Mouse (Mus musculus): Measurements from ENCODE around the gene 2510039O18Rik. TPM values are rescaled to one million over a fixed set of nuclear protein-coding genes. Genes with fewer than 3 reads are reported as not detected.

Gene 2510039O18Rik
- total and polyA plus RNA-seq, 3 experiments, result 23.9 to 32.8 (median 27.9) TPM

GRCm38 (mm10) chr4:147985205-147986132 lies 44.8 kb downstream of the 2510039O18Rik start, which contains the start of gene Nppb:
TSS of gene Nppb (plus strand) at chr4:147985788.
- no peak within 1 kb of the TSS for H3K27ac ChIP-seq (ENCODE audit: insufficient read depth, low read depth)
- peak; percentile 39 for DNase-seq (ENCODE audit: extremely low read depth)
- no peak within 1 kb of the TSS for H3K9ac ChIP-seq (ENCODE audit: insufficient read depth, low read depth)
- dilution Hi-C loops (cut with MboI; ENCODE audit: extremely low pct_ligation_motif_present, extremely low pct_unique_long_range_greater_than_20kb, low sequenced_read_pairs), result no loop called here
- peaks cover 67% of the 10 kb centered on the region for H3K27me3 ChIP-seq (replicated peaks)
- no peak for TF ChIP-seq HCFC1 (IDR thresholded peaks at IDR 0.05; ENCODE audit: low read depth, low read length)
- no peak for TF ChIP-seq EP300 (IDR thresholded peaks at IDR 0.05; ENCODE audit: low read length)
- TF ChIP-seq SIN3A (IDR thresholded peaks at IDR 0.05; ENCODE audit: low read length), result peak; percentile 86
- no peak for TF ChIP-seq ZNF384 (IDR thresholded peaks at IDR 0.05; ENCODE audit: low read depth, low read length)
- no peak for TF ChIP-seq MAZ (IDR thresholded peaks at IDR 0.05; ENCODE audit: low read depth, low read length)
- TF ChIP-seq NELFE (IDR thresholded peaks at IDR 0.05; ENCODE audit: low read depth, low read length), result no peak
- no peak for TF ChIP-seq USF1 (IDR thresholded peaks at IDR 0.05; ENCODE audit: low read depth, low read length)
- TF ChIP-seq CTCF (conservative IDR thresholded peaks at IDR 0.05 in 1 of 2, IDR thresholded peaks at IDR 0.05 in 1 of 2; ENCODE audit: low read depth in 2 of 2, low read length in 2 of 2), result no peak
- TF ChIP-seq ELF1 (IDR thresholded peaks at IDR 0.05; ENCODE audit: low read depth, low read length), result peak; percentile 91
- peak; percentile 98 for TF ChIP-seq MXI1 (IDR thresholded peaks at IDR 0.05; ENCODE audit: low read depth, low read length)
- peak; percentile 70 for TF ChIP-seq MAX (IDR thresholded peaks at IDR 0.05; ENCODE audit: low read length)
- in situ Hi-C loops (cut with MboI; ENCODE audit: low pct_ligation_motif_present, low pct_unique_long_range_greater_than_20kb, low sequenced_read_pairs), result no loop called here
- H3K4me3 ChIP-seq (replicated peaks in 1 of 3; ENCODE audit: low read depth in 2 of 3, low read length in 2 of 3, poor library complexity in 1 of 3), result no peak within 1 kb of the TSS
- no peak within 1 kb of the TSS; the same call in 1 of the 2 replicates for H3K4me2 ChIP-seq (ENCODE audit: insufficient read depth, low read depth, poor library complexity, severe bottlenecking)
- H3K9me3 ChIP-seq (replicated peaks; ENCODE audit: low read length), result no peaks in the 10 kb centered on the region
- peaks cover 6 to 16% of the 10 kb centered on the region in 2 experiments; a peak in 3 of 4 replicates for H3K4me1 ChIP-seq (ENCODE audit: control insufficient read depth in 1 of 2, insufficient read depth in 2 of 2)
- no peaks in the 10 kb centered on the region for H3K79me2 ChIP-seq (replicated peaks; ENCODE audit: control insufficient read depth, extremely low read depth, insufficient read depth, poor library complexity, severe bottlenecking)
- no peaks in the 10 kb centered on the region for H3K36me3 ChIP-seq (replicated peaks in 1 of 2; ENCODE audit: control insufficient read depth in 1 of 2, insufficient read depth in 1 of 2, low read length in 1 of 2)

GRCm38 (mm10) chr4:147993571-147994095 lies 52.9 kb downstream of the 2510039O18Rik start:
- no peaks in the 10 kb centered on the region for H3K9me3 ChIP-seq (replicated peaks; ENCODE audit: low read length)
- H3K36me3 ChIP-seq (replicated peaks in 1 of 2; ENCODE audit: control insufficient read depth in 1 of 2, insufficient read depth in 1 of 2, low read length in 1 of 2), result no peaks in the 10 kb centered on the region
- peaks cover 11% of the 10 kb centered on the region for H3K27me3 ChIP-seq (replicated peaks)
- dilution Hi-C loops (cut with MboI; ENCODE audit: extremely low pct_ligation_motif_present, extremely low pct_unique_long_range_greater_than_20kb, low sequenced_read_pairs), result no loop called here
- TF ChIP-seq TBP (conservative IDR thresholded peaks at IDR 0.05; ENCODE audit: low read depth, low read length) (no peak), JUND (conservative IDR thresholded peaks at IDR 0.05; ENCODE audit: low read depth, low read length) (no peak), KAT2A (IDR thresholded peaks at IDR 0.05; ENCODE audit: insufficient replicate concordance, low read length) (no peak), PAX5 (IDR thresholded peaks at IDR 0.05; ENCODE audit: low read length) (no peak), NRF1 (IDR thresholded peaks at IDR 0.05; ENCODE audit: low read depth, low read length) (no peak), E2F4 (IDR thresholded peaks at IDR 0.05; ENCODE audit: insufficient replicate concordance, low read depth, low read length) (no peak), MXI1 (IDR thresholded peaks at IDR 0.05; ENCODE audit: low read depth, low read length) (no peak), MAFK (IDR thresholded peaks at IDR 0.05; ENCODE audit: insufficient replicate concordance, low read length) (no peak), RAD21 (IDR thresholded peaks at IDR 0.05; ENCODE audit: low read depth, low read length) (no peak), MYC (IDR thresholded peaks at IDR 0.05; ENCODE audit: low read depth, low read length) (no peak), IRF4 (IDR thresholded peaks at IDR 0.05; ENCODE audit: low read depth, low read length) (no peak), HCFC1 (IDR thresholded peaks at IDR 0.05; ENCODE audit: low read depth, low read length) (no peak), POLR2A (IDR thresholded peaks at IDR 0.05; ENCODE audit: low read depth, low read length) (no peak)
- H3K79me2 ChIP-seq (replicated peaks; ENCODE audit: control insufficient read depth, extremely low read depth, insufficient read depth, poor library complexity, severe bottlenecking), result no peaks in the 10 kb centered on the region
- in situ Hi-C loops (cut with MboI; ENCODE audit: low pct_ligation_motif_present, low pct_unique_long_range_greater_than_20kb, low sequenced_read_pairs), result no loop called here
- no peak overlapping the region for H3K9ac ChIP-seq (ENCODE audit: insufficient read depth, low read depth)
- H3K4me3 ChIP-seq (replicated peaks in 1 of 3; ENCODE audit: low read depth in 2 of 3, low read length in 2 of 3, poor library complexity in 1 of 3), result peak overlapping the region in 1 of 3 experiments; percentile 22
- no peak overlapping the region for H3K27ac ChIP-seq (ENCODE audit: insufficient read depth, low read depth)
- peak overlapping the region; percentile 38; the same call in 1 of the 2 replicates for H3K4me2 ChIP-seq (ENCODE audit: insufficient read depth, low read depth, poor library complexity, severe bottlenecking)
- no peaks in the 10 kb centered on the region; a peak in 1 of 4 replicates for H3K4me1 ChIP-seq (ENCODE audit: control insufficient read depth in 1 of 2, insufficient read depth in 2 of 2)
- DNase-seq (ENCODE audit: extremely low read depth), result no peak

Data from CH12.LX (cell line).